Mouse (Mus musculus) limb, embryonic 15.5 days (tissue): Measurements from ENCODE around the gene Abcc4. TPM values are rescaled to one million over a fixed set of nuclear protein-coding genes. Genes with fewer than 3 reads are reported as not detected.

Experiments
- ATAC-seq: fragments of 200-750 bp; cut with Nextera tagmentation; 2 replicates; pipeline ENCODE4 v1.8.0; 2017; ENCODE audit warnings: low read depth, moderate TSS enrichment; ENCODE audit not compliant: insufficient number of reproducible peaks, low FRiP score, low TSS enrichment
- H3K27ac ChIP-seq: fragments of 300-500 bp; sonication (generic); 2 replicates; pipeline ENCODE4 v1.5.1; 2015; ENCODE audit warnings: moderate library complexity, mild to moderate bottlenecking, inconsistent platforms
- H3K27me3 ChIP-seq: fragments of 300-500 bp; sonication (generic); 2 replicates; pipeline ENCODE4 v1.6.1; 2015; ENCODE audit warnings: inconsistent platforms
- H3K36me3 ChIP-seq: fragments of 300-500 bp; sonication (generic); 2 replicates; pipeline ENCODE4 v1.6.1; 2015; ENCODE audit warnings: inconsistent platforms
- H3K4me1 ChIP-seq: fragments of 300-500 bp; sonication (generic); 2 replicates; pipeline ENCODE4 v1.6.1; 2015; ENCODE audit warnings: inconsistent platforms
- H3K4me2 ChIP-seq: fragments of 300-500 bp; sonication (generic); 2 replicates; pipeline ENCODE4 v1.6.1; 2015; ENCODE audit warnings: mild to moderate bottlenecking, inconsistent platforms
- H3K4me3 ChIP-seq: fragments of 300-500 bp; sonication (generic); 2 replicates; pipeline ENCODE4 v1.5.1; 2015; ENCODE audit warnings: mild to moderate bottlenecking, inconsistent platforms
- H3K9ac ChIP-seq: fragments of 300-500 bp; sonication (generic); 2 replicates; pipeline ENCODE4 v1.6.1; 2015; ENCODE audit warnings: inconsistent platforms
- H3K9me3 ChIP-seq: fragments of 300-500 bp; sonication (generic); 2 replicates; pipeline ENCODE4 v1.6.1; 2016; ENCODE audit warnings: inconsistent platforms
- WGBS: fragments of 180-500 bp; shearing (Covaris S2); methylation state at CpG from one replicate; pipeline ENCODE4 v1.1.7; 2015; 5-methylcytosine and 5-hydroxymethylcytosine counted together
- polyA plus RNA-seq: library from polyadenylated mRNA; unstranded; fragments of >200 nt; fragmentation: Nextera tagmentation; extraction: Ambion mirVana; gene quantifications from 2 replicates; pipeline ENCODE4 v1.2.1, GENCODE M21; 2015

Gene Abcc4
- polyA plus RNA-seq, 1 experiment from 2014 or later: 1.4 TPM

GRCm38 (mm10) chr14:118581673-118582072, 124.3 kb downstream of the Abcc4 start:
- no peaks in the 10 kb centered on the region for H3K4me1 ChIP-seq
- no peak overlapping the region for H3K9ac ChIP-seq
- no peak for ATAC-seq
- H3K4me2 ChIP-seq: no peak overlapping the region
- WGBS: 66% methylated on average over 8 of the region's 8 CpGs
- H3K36me3 ChIP-seq: no peaks in the 10 kb centered on the region
- no peaks in the 10 kb centered on the region for H3K27me3 ChIP-seq
- H3K9me3 ChIP-seq: no peaks in the 10 kb centered on the region
- H3K4me3 ChIP-seq: no peak overlapping the region
- H3K27ac ChIP-seq: no peak overlapping the region

GRCm38 (mm10) chr14:118579013-118579728, 126.8 kb downstream of the Abcc4 start:
- no peak overlapping the region for H3K4me3 ChIP-seq
- no peak overlapping the region for H3K4me2 ChIP-seq
- ATAC-seq: no peak
- H3K9me3 ChIP-seq: no peaks in the 10 kb centered on the region
- WGBS: 82% methylated on average over 19 of the region's 19 CpGs
- no peaks in the 10 kb centered on the region for H3K4me1 ChIP-seq
- no peak overlapping the region for H3K9ac ChIP-seq
- H3K36me3 ChIP-seq: no peaks in the 10 kb centered on the region
- no peaks in the 10 kb centered on the region for H3K27me3 ChIP-seq
- no peak overlapping the region for H3K27ac ChIP-seq

DNA sequence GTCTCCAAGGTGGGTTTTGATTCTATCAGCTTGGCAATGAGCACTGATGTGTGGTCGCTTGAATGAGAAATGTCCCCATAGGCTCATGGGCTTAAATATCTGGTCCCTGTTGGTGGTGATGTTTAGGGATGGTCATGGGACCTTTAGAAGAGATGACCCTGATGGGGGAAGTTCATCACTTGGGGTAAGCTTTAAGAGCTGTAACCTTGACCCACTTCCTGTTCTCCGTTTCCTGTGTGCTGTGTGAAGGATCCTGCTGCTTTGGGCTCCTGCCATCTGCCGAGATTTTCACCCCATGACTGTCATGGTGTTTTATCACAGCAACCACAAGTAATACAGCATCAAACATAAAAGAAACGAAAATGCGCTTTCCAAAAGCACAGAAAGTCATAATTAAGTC, 128.1 kb downstream of the Abcc4 start:
- no peak overlapping the region for H3K27ac ChIP-seq
- H3K4me3 ChIP-seq: no peak overlapping the region

DNA sequence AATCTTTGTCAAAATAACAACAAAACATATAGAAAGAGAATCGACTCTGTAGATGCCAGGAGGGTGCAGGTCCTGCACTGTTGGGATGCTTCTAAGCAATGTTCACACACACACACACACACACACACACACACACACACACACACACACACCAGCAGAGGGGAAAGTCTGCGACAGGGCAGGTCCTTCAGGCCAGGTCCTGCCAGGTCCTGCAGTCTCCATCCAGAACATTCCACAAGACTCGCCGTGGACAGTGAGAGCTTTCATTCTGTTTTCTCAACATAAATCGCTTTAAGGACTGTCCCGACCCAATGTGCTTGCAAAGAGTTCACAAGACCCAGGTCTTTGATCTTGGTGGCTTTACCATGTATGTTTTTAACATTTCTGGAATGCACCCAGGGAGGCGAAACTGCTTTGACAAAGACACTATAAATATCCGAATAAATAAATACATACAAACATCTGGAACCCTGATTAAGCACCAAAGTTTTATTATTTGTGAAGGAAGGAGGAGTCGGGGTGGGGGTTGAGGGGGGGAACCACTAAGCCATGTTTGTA, 133.3 kb downstream of the Abcc4 start:
- Histone ChIP-seq H3K4me1 (0 out of 2 replicates have a peak, but pooled peaks cover 3% of the 10 kb centered on the region), H3K4me3 (no peak overlapping the region), H3K9me3 (no peaks in the 10 kb centered on the region), H3K27ac (no peak overlapping the region), H3K36me3 (no peaks in the 10 kb centered on the region), H3K9ac (no peak overlapping the region), H3K4me2 (no peak overlapping the region), H3K27me3 (no peaks in the 10 kb centered on the region)
- 47% methylated on average over 9 of the region's 9 CpGs for WGBS
- no peak for ATAC-seq

More for the DNA sequence above, 128.1 kb downstream of the Abcc4 start:
- Histone ChIP-seq H3K9me3 (no peaks in the 10 kb centered on the region), H3K9ac (no peak overlapping the region), H3K4me1 (no peaks in the 10 kb centered on the region), H3K27me3 (no peaks in the 10 kb centered on the region), H3K4me2 (no peak overlapping the region), H3K36me3 (no peaks in the 10 kb centered on the region)
- no peak for ATAC-seq
- WGBS: 84% methylated on average over 5 of the region's 5 CpGs

DNA sequence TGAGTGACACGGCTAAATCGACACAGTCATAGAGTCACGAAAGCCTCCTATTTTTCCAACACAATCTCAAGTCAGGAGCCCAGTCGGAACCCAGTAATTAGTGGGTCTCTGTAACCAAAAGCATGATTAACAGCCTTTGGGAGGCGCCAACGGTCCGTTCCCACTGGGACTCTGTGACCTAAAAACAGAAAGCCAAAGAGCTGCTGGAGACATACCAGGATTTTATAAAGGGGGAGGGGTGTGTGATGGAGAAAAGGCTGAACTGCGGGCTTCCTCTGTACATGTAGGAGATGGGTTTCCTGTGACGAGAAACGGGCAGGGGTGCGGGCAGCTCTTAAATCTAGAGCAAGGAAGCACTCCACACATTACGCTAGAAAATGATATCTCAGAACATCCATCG, 136.4 kb downstream of the Abcc4 start:
- H3K4me3 ChIP-seq: no peak overlapping the region
- ATAC-seq: no peak
- H3K9ac ChIP-seq: no peak overlapping the region
- 80% methylated on average over 13 of the region's 13 CpGs for WGBS
- no peak overlapping the region for H3K4me2 ChIP-seq
- H3K9me3 ChIP-seq: no peaks in the 10 kb centered on the region
- no peak overlapping the region for H3K27ac ChIP-seq
- 0 out of 2 replicates have a peak, but pooled peaks cover 3% of the 10 kb centered on the region for H3K4me1 ChIP-seq
- no peaks in the 10 kb centered on the region for H3K36me3 ChIP-seq
- no peaks in the 10 kb centered on the region for H3K27me3 ChIP-seq

GRCm38 (mm10) chr14:118568116-118568673, 137.8 kb downstream of the Abcc4 start:
- 32% methylated on average over 17 of the region's 17 CpGs for WGBS
- H3K4me2 ChIP-seq: no peak overlapping the region

DNA sequence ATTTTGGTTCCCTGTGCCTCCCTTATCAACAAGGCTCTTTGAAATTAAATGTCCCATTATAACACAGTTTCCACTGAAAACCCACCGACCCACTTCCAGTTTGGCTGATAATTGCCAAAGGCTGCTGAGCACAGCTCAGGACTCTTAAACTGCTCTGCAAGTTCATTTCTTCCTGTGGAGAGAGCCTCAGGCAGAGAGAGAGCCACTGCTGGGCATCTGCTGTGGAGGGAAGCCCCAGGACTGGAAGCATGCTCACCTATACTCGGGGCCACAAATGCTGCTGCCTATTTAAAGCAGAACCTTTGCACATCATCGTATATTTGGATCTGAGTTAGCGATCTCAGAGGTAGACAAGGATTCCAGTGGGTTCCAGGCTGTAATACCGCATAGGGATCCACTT, 139.2 kb downstream of the Abcc4 start:
- no peak overlapping the region for H3K27ac ChIP-seq
- H3K27me3 ChIP-seq: no peaks in the 10 kb centered on the region
- no peak overlapping the region for H3K4me2 ChIP-seq
- H3K9me3 ChIP-seq: no peaks in the 10 kb centered on the region
- no peak overlapping the region for H3K9ac ChIP-seq
- H3K4me3 ChIP-seq: no peak overlapping the region
- 0 out of 2 replicates have a peak, but pooled peaks cover 3% of the 10 kb centered on the region for H3K4me1 ChIP-seq
- no peak for ATAC-seq
- H3K36me3 ChIP-seq: no peaks in the 10 kb centered on the region
- 59% methylated on average over 5 of the region's 5 CpGs for WGBS

More at GRCm38 (mm10) chr14:118568116-118568673, 137.8 kb downstream of the Abcc4 start:
- Histone ChIP-seq H3K27ac (no peak overlapping the region), H3K36me3 (no peaks in the 10 kb centered on the region), H3K27me3 (no peaks in the 10 kb centered on the region), H3K4me3 (no peak overlapping the region), H3K9me3 (no peaks in the 10 kb centered on the region), H3K9ac (no peak overlapping the region), H3K4me1 (0 out of 2 replicates have a peak, but pooled peaks cover 3% of the 10 kb centered on the region)
- no peak for ATAC-seq

- H3K9me3 ChIP-seq: no peaks in the 10 kb centered on the region
- no peaks in the 10 kb centered on the region for H3K27me3 ChIP-seq
- H3K4me2 ChIP-seq: peak overlapping the region; percentile 22; the same call in 1 of the 2 replicates
- H3K4me1 ChIP-seq: 0 out of 2 replicates have a peak, but pooled peaks cover 3% of the 10 kb centered on the region
- no peak overlapping the region for H3K27ac ChIP-seq
- no peak overlapping the region for H3K9ac ChIP-seq
- no peak overlapping the region for H3K4me3 ChIP-seq
- 28% methylated on average over 12 of the region's 12 CpGs for WGBS
- H3K36me3 ChIP-seq: no peaks in the 10 kb centered on the region
- no peak for ATAC-seq
Measured at GRCm38 (mm10) chr14:118566214-118566688, 139.8 kb downstream of the Abcc4 start.

- Histone ChIP-seq H3K9ac (no peak overlapping the region), H3K4me2 (no peak overlapping the region), H3K4me1 (0 out of 2 replicates have a peak, but pooled peaks cover 3% of the 10 kb centered on the region), H3K27me3 (no peaks in the 10 kb centered on the region), H3K9me3 (no peaks in the 10 kb centered on the region), H3K27ac (no peak overlapping the region), H3K4me3 (no peak overlapping the region), H3K36me3 (no peaks in the 10 kb centered on the region)
- 81% methylated on average over 5 of the region's 5 CpGs for WGBS
- no peak for ATAC-seq
Measured at GRCm38 (mm10) chr14:118565696-118566095, 140.3 kb downstream of the Abcc4 start.

GRCm38 (mm10) chr14:118563570-118563969, 142.4 kb downstream of the Abcc4 start:
- H3K9me3 ChIP-seq: no peaks in the 10 kb centered on the region
- no peaks in the 10 kb centered on the region for H3K27me3 ChIP-seq
- no peak overlapping the region for H3K4me3 ChIP-seq
- H3K9ac ChIP-seq: no peak overlapping the region
- H3K4me1 ChIP-seq: 0 out of 2 replicates have a peak, but pooled peaks cover 3% of the 10 kb centered on the region
- WGBS: 65% methylated on average over 8 of the region's 8 CpGs
- H3K4me2 ChIP-seq: no peak overlapping the region
- ATAC-seq: no peak
- H3K36me3 ChIP-seq: no peaks in the 10 kb centered on the region
- no peak overlapping the region for H3K27ac ChIP-seq

DNA sequence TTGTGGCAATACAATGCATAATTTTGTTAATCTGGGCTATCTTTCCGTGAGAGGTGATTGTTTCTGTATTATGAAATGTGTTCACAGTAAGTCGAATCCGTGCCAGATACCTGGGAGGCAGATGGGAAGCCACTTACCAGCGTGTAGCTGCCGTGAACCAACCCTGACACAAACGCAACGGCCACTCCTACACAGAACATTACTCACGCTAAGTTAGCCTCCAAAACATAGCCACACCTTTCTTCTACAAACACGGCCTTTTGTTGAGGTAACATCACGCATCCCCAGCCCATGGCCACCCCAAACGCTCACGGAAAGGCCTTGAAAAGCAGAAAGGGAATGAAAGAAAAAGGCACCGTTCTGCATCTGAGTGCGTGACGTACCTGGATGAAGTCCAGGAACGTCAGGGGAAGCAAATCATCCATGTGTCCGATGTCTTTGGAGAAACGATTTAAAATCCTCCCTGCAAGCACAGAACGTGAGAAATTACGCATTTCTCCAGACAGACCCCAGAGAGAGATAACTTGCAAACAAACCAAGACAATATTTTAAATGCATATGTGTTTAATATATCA, 153.0 kb downstream of the Abcc4 start:
- WGBS: 79% methylated on average over 20 of the region's 20 CpGs
- Histone ChIP-seq H3K4me2 (no peak overlapping the region), H3K4me1 (peaks cover 9% of the 10 kb centered on the region), H3K36me3 (no peaks in the 10 kb centered on the region), H3K27me3 (0 out of 2 replicates have a peak, but pooled peaks cover 2% of the 10 kb centered on the region), H3K9me3 (no peaks in the 10 kb centered on the region), H3K9ac (no peak overlapping the region), H3K27ac (no peak overlapping the region), H3K4me3 (no peak overlapping the region)
- ATAC-seq: no peak

- Histone ChIP-seq H3K4me2 (peak overlapping the region; percentile 45; the same call in 1 of the 2 replicates), H3K27me3 (0 out of 2 replicates have a peak, but pooled peaks cover 2% of the 10 kb centered on the region), H3K36me3 (no peaks in the 10 kb centered on the region), H3K9ac (no peak overlapping the region), H3K9me3 (no peaks in the 10 kb centered on the region), H3K4me1 (peaks cover 9% of the 10 kb centered on the region), H3K4me3 (no peak overlapping the region), H3K27ac (no peak overlapping the region)
- 77% methylated on average over 5 of the region's 5 CpGs for WGBS
- no peak for ATAC-seq
Measured at GRCm38 (mm10) chr14:118552390-118552789, 153.6 kb downstream of the Abcc4 start.
